Mouse (Mus musculus) CD8-positive naive resting alpha-beta T cell, adult 2 months (primary cell): Measurements from ENCODE around the gene Snrpb2.

Source experiments
- DNase-seq, 2 experiments: peaks; one replicate each; pipeline ENCODE4 v3.0.0; 2022; ENCODE audit warnings: low read depth in 2 of 2, low spot score in 2 of 2

Snrpb2 gene

DNA sequence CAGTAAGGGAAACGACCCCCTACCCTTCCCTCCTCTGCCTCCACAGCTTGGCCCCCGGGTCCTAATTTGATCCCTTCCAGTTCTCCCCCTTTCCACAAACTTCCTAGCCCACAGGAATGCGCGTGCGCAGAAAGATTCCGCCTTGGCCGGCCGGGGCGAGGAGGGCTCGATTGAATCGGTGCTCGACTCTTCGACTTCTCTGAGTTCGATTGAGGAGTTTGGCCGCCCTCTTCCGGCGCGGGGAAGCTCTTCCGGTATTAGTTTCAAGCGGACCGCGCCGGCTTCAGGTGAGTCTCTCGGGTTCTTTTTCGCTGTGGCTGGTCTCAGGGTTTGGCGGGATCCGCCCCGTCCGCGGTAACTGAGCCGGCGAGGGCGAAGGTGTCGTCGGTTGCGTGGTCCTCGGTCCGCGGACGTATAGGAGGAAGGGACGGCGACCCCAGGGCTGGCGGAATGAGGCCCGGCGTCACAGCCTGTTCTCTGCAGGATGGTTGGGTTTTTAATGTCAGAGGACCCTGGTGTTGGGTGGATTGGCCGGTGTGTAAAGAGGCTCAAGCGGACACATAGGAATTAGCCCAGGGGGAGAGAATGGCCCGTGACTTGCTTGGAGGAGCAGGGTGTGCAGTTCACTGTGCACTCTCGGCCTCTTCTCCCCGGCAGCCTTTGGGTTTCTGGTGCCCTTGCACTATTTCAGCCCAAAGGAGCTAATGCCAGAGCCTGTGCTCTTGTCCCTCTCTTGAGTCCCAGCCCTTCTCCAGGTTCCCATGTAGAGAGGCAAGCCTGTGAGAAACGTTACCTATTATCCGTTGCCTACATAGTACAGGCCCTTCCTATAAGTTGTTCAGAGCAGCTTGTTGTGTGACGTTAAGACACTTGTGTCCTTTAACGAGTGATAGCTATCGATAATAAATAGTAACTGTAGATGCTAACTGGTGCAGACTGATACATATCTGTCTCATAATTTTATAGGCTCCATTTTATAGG is at the start of gene Snrpb2:
TSS of gene Snrpb2 (plus strand) at position 228 of the 981 bp plus-strand sequence.
- DNase-seq, result peak; percentile 64 to 70

DNA sequence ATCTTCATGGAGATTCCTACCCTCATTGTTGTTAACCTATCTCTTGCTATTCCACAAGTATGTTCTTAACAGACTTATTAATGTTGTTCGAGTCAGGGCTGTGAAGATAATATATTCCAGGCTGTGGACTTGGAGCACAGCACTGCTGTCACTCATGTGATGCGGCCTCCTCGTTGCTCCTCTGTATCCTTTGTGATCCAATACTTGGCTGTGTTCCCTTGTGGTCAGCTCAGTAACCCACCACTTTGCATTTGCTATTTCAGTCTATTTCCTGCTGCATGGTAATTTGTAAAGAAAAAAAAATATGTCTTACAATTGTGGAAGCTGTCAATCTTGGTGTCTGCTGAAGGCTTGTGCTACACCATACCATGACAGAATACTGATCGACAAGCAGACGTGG is 49.8 kb upstream of the Snrpb2 start:
- no peak for DNase-seq

DNA sequence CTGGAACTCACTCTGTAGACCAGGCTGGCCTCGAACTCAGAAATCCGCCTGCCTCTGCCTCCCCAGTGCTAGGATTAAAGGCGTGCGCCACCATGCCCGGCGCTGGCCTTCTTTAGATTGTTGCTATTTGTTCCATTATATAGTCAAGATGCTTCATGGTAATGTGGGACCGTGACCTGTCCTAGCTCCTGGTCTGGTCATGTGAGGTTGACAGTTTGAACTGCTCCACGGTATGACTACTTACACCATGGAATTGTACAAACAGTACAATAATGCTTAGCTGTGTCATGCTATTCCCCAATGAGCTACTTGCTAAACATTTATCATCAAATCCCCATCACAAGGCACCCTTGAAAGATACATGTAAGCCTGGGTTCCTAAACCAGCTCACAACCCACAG is 44.8 kb upstream of the Snrpb2 start:
- no peak for DNase-seq

DNA sequence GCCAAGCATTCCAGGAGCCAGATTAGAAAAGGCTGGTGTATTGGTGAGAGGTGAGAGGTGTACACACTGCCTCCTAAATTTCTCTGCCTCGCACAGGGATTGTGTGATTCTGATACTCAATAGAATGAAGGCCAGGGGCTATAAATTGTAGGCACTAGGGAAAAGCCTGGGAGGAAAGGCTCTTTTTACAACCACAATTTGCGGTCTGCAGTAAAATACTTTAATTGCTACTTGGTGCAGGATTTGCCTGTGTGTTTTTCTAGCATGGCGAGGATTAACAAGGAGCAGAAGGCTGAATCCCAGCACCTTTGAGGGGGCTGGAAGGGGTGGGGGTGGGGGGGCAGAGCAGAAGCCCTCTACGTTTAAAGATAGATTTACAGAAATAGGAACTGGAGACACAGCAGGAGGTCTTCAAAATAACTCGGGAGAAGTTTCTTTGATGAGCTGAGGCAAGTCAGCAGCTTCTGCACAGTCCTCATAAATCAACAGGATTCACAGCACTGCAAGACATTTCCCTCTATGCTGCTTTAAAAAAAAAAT is 44.2 kb upstream of the Snrpb2 start:
- DNase-seq, result no peak

DNA sequence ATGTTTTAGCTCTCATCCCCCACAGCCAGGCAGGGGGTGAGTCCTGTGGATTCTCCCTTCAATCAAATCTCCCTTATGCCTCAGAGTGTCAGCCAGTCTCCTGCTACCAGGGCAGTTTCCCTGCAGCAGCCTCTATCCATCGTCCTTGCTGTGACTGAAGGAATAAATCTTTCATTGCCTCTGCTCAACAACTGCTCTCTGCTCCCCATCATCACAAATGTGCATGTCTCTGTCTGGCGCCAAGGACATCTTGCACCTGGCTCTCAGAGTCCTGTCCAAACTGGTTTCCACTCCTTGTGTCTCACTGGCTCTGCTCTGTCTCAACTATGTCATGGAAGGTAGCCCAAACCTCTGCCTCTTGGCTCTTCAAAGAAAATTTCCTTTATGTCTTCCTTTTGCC is 43.1 kb upstream of the Snrpb2 start:
- no peak for DNase-seq

DNA sequence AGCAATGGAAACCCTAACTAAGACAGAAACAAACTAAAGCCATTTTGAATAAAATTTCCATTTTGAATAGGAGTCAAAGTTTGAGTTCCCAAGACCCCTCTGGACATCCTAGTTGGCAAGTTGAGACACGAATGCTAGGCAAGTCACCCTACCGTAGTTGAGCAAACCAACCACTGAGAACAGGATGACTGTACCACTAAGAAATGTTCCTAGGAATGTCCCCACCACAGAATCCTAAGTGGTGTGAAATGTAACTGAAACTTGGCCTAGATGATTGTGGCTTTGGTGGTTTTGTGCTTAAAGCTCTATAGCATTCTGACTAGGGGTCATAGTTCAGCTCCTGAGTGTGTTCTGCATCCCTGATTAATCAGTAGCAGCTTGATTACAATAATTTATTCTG is 39.5 kb upstream of the Snrpb2 start:
- DNase-seq, result no peak

DNA sequence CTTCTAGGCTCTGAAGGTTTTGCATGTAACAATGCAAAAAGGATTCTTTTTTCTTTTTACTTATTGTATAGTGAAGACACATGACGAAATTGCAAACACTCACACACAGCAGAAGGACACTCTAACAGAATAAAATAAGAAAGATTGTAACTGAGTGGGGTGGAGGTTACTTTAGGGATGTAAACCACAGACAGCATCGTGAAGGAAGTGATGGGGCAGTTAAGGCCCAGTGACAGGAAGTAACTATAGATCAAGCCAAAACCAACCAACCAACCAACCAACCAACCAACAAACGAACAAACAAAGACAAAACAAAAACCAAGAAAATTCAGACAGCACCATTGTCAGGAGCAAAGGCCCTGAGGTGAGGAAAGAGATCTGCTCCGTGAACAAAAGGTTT is 38.6 kb upstream of the Snrpb2 start:
- DNase-seq, result no peak

DNA sequence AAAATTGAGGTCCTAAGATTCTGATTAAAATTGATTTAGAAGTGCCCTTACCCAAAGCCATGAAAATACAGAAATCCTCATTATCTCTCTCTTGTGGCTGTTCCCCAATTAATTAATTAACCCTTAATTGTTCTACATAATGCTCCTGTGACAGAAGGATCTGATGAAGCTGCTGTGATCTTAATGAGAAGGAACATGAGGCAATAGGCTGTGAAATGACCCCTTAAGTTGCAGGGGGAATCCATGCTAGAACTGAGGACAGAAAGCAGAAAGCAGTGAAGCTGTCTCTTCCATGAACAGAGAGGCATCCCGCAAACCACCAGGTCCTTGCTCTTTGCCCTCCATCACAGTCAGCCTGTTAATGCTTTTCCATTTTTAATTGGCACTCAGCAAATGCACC is 31.6 kb upstream of the Snrpb2 start:
- DNase-seq, result no peak

DNA sequence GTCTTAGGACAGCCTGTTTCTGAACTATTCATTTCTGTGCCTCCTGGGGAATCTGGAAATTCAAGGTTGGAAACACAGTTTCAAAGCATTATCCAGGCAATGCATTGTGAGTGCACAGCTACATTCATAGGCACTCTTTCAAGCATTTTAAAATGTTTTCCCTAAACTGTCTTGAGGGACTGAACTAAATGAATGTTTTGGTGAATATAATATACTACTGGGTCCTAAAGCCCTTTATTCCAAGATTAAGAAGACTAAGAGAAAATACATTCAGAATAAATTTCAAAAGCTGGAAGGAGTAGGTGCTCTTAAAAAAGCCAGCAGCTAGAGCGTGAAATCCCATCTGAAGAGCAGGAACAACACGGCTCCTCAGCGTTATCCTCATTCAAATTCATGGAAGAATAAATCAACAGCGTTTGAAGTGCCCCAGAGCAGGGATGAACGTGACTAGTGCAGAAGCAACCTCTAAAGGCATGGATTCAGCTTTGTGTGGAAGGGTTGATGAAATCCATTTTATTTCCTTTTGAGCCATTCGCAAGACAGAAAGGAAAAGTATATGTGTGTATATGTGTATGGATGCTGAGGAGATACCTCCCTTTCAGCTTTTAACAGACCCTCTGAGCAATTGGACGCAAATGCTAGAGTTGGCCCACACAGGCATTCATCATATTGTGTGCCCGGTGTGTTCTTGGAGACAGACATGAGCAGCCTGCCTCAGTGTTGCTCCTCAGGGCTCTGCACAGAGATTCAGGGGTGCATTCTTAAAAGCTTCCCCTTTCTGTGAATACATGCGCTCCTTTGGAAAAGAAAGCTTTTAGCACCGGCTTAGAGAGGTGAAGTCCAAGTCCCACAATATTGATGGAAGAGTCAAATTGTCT is 30.2 kb upstream of the Snrpb2 start:
- DNase-seq, result no peak

DNA sequence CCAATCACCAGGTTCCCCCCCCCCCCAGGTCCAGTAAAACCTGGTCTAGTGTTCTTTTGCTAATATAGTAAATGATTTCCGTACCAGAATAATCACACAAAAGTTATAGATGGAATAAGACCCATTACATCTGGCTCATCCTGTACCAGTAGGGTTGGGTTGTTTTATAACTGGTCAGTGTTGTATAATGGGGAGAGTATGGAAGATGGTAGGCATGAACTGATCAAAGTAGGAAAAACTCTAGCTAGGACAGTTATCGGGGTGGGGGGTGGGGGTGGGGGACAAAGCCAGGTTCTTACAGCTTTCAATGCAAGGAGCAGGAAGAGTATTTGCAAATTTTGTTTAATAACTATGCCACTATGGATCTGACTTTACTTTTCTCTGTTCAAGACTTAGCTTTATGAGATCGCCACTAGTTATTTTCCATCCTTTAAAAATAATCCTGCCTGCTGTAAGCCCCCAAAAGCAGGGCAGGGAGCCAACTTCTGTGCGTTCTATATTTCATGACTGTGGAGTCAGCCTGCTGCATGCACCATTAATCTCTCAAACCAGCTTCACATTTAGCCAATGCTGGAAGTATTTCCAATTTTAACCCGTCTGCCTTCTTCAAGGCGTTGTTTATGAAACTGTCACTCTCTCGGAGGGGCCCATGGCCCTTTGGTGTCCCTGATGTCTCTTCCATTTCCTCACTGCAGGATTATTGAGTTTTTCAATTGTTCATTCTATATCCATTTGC is 28.3 kb upstream of the Snrpb2 start:
- no peak for DNase-seq

DNA sequence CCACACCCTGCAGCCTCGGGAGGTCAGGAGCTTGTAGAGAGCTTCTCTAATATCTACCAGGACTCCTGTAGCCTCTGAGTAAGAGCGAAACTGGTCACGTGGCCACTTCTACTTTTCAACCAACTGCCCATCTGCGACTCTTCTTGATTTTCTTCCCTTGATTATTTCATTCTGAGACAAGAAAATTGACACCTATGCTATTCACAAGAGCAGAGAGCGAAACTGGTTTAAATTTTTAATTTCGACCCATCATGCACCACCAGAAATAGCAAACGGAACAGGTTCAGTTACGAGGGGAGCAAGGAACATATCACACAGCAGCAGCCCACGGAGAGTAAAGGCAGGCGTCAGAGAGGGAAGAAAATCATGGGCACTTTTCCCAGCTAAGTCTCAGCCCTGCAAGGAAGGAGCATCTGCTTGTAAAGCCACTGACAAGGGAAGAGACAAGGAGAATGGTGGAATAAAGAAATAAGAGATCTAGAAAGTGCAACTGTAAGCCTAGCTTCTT is 27.7 kb upstream of the Snrpb2 start:
- DNase-seq, result no peak

DNA sequence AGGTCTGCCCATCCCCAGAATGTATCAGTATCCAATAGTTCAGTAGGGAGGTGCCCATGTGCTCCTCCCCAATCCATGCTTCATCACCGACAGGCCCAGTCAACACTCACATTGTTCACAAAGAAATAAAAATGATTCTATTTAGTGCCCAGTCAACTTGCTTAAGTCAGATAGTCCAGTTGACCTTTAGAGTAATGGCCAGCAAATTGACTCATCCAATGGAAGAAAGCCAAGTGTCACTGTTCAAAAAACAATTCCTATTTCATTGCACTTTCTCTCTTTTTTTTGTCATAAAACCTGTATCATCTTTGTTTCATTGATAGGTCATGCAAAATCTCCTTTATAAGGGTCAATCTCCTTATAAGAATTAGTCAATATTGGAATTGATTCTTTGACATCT is 21.2 kb upstream of the Snrpb2 start:
- no peak for DNase-seq

DNA sequence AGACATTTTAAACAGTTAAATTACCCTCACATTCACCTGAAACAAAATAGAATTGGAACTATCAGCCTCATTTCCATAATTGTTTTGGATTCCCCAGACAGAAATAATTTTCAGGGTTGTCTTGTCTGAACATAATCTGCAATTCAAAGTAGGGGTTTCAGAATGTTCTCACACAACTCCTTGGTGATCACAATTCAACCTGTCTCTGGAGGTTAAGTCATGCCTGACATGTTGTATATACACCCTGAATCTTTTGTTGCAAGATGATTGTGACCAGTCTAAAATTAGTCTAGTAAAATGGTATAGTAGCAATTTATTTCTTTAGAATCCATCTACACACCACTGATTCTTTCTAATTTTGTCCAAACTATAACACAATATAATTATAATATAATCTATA is 7.6 kb upstream of the Snrpb2 start:
- DNase-seq, result no peak

DNA sequence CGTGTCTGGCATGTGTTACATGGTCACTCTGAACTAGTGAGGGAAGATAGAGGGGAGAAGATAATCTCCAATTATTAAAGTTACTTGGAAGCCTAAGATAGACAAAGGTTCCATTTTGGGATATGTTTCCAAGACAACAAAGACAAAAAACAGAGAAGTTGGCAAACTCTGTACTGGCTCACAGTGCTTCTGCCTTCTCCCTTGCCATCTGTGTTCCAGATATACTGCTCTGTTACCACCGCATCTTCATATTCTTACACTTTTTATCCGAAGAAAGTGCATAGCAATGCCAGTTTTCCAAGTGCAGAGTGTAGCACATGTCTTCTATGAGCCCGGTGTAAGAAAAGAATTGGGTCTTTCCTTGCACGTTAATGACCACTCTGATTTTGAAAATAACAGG is 6.1 kb upstream of the Snrpb2 start:
- no peak for DNase-seq

DNA sequence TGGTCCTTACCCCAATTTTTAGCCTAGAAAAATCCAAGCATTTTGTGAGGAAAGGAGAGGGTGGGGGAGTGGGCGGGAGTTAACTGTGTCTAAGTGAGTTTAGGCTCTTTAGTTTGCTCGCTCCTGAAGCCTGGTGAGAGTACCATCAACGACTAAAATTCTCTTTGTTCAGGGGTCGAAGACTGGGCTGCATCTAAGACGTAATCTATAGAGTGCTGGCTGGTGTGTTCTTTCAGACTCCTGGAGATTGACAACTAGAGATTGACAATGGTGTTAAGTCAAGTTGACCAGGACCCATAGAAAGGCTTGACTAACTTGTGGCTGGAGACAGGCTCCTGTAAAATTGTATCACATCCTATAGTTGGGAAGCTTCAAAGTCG is 417 bp upstream of the Snrpb2 start:
- DNase-seq, result no peak

DNA sequence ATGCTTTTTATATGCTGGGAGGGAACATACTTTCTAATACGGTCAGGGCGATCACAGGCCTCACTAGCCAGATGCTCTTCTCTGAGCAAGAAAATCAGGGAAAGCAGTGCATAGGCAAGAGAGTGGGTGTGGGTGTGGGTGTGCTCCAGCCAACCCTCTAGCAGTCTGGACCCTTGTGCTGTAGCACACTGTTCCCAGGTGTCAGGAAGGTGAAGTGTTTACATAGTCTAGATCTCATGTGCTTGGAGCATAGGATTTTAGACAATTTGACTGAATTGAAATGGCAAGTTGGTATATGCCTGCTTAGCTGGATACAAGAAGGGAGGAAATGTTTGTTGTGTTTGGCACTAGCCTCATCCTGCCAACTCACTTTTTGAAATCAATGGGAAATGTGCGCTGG is 3.1 kb downstream of the Snrpb2 start:
- no peak for DNase-seq

DNA sequence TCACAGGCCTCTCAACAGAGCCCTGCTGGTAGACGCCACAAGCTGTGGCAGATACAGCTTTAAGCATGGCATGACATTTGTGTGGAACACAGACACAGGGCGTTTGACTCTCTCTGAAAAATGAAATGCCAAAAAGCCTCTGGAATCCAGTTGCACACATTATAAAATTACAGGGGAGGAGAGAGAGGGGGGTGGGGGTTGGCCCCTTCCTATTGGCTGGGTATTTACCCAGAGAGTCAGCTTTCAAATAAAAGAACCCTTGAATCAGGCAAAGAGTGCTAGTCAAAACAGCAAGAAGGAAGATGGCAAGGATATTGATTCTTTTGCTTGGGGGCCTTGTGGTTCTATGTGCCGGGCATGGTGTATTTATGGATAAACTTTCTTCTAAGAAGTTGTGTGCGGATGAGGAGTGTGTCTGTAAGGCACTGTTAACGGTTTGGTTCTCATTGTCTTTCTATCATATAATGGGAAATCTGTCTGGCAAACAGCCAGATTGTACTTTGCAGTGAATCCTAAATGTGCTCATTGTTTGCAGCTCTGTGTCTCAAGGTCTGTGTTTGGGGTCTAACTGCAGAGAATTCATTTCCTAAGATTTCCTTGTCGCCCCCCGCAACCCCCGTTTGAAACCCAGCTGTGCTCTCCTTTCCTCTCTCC is 15.5 kb downstream of the Snrpb2 start, which contains the start of gene Otor:
TSS of gene Otor (plus strand) at position 276 of the 654 bp plus-strand sequence.
- DNase-seq, result no peak

DNA sequence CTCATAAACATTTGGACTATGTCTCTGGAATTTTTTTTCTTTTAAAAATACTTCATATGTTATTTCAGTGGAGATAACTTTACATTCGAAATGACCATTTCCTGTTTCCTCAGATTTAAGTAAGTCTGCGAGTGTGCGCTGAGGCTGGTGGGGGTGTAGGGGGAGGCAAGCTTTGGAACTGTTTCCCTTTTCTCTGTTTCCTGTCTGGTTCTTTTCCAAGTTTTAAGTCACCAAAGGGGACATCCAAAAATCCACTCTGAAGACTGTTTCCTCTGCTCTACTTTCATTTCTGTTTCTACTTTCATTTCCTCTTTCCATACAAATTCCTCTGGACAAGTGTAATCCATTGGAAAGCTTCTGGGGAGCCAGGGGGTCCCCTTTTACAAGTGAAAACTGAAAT is 18.9 kb downstream of the Snrpb2 start:
- no peak for DNase-seq

DNA sequence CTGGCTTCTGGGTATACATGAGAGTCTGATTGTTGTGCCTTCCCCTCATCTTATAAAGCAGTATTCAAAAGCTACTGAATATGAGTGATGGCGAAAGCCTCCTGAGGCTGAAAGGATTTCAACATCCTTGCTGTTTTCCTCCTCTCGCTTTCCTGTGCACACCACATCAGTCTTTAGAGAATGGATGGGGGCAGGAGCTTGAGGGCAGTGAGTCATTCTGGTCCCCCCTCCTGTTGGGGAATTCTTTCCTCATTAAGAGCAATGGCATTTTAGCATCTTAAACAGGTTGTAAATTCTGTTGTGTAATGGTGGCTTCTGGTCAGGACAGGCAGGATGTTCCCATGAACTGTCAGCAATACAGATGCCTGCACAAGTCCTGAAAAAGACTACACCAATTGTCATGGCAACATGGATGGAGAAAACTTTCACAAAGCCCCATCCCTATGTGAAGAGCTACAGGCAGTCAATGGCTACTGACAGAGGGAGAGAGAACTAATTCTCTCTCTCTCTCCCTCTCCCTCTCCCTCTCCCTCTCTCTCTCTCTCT is 22.1 kb downstream of the Snrpb2 start:
- DNase-seq, result no peak

DNA sequence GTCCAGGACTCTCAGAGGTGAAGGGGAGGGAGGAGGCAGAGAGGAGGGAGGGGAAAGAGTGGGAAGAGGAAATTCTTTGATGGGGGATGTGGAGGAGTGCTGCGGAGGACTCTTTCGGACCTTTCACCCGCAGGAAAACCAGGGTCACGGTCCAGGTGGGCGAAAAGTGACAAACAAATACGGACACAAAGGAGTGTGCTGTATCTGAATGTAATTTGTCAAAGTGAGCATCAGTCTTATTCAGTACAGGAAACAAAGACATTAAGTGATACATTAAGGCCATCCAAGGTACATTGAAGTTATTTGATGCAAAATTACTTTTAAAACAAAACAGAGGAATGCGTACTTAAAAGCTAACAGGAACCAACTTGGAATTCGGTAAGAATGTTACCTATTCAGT is 27.0 kb downstream of the Snrpb2 start:
- no peak for DNase-seq
